Mouse (Mus musculus) liver, adult 2 months (tissue): ENCODE results near the gene Tox3.

Experiments
- CTCF ChIP-seq: fragments of 200-500 bp; IDR thresholded peaks from 2 replicates; pipeline ENCODE4 v1.5.1; 2011; ENCODE audit warnings: low read depth, low read length, control low read depth
- POLR2A ChIP-seq: fragments of 200-500 bp; IDR thresholded peaks from 2 replicates; pipeline ENCODE4 v1.6.1; 2011; ENCODE audit warnings: low read length, control low read depth; ENCODE audit not compliant: insufficient read depth; ENCODE audit errors: extremely low read depth

DNA sequence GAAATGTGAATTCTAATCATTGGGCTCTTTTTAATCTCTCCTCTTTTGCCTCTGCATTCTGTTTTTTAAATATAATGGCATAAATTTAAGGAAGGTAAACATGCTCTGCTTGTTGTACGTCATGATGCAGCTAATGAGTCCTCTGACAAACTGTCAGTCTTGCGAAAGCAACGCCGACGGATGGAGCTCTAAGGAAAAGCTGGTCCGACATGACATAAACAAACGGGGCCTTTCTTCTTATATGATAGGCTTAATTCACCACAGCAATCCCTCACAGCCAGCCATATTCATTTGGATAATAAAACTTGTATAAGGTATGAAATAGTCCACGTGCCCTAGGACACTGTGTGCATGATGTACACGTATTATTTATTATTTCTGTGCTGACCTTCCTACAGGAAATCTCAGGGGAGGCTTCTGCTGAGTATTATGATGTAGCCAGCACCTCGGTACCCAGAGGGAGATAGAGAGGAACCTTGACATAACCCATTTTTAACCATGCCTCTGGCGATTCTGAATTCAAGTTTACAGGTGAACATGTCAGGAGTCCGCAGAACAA lies 80.4 kb downstream of the Tox3 start:
- TF ChIP-seq CTCF: no peak
- no peak for TF ChIP-seq POLR2A
